Mouse (Mus musculus) heart, postnatal 0 days (tissue): ENCODE results near the gene Plcxd3.

Source experiments
- CTCF ChIP-seq: IDR thresholded peaks from 2 replicates; pipeline ENCODE4 v1.5.1; 2016; ENCODE audit warnings: antibody characterized with exemption, control low read depth, low read depth
- EP300 ChIP-seq: IDR thresholded peaks from 2 replicates; pipeline ENCODE4 v1.6.1; 2016; ENCODE audit warnings: antibody characterized with exemption, low read depth

GRCm38 (mm10) chr15:4411333-4411732 lies 36.0 kb downstream of the Plcxd3 start:
- TF ChIP-seq CTCF (no peak), EP300 (no peak)
